Mouse (Mus musculus): Measurements from ENCODE around the gene Gemin7. TPM values are rescaled to one million over a fixed set of nuclear protein-coding genes. Genes with fewer than 3 reads are reported as not detected.
"Not testable (repeated sequence)": the region's sequence is repeated elsewhere in the genome, so short reads cannot be mapped to it uniquely, and the experiment has no call there.

Gene Gemin7
- polyA plus RNA-seq, 2 experiments, result 70.6 to 171 TPM

DNA sequence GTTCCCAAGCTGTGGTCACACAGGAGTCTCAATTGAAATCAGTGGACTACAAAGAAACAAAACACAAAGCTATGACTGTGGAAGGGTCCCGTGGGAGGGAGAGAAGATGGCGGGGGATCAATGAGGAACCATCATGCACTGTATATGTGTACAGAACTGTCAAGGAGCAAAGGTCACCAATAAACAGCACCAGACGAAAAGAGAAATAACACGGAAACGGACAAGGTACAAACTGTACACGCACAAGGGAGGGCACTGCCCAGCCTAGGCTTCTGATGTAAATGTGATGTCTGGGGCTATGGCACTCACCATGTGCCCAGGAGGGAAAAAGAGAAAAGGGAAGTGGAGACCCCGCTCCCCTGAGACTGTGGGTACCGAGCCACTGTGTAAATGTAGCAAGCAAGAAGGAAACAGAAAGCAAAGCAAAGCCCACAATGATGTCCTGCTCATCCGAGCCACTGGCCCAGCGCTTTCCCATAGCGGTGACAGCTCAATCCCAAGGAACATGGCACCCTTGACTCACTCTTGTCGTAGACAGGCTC lies 37.7 kb upstream of the Gemin7 start:
- Histone ChIP-seq H3K27me3 (ENCODE audit: control insufficient read depth, insufficient read depth, low read length) (no peaks in the 10 kb centered on the region), H3K9ac (ENCODE audit: low read depth, low read length, severe bottlenecking) (no peak overlapping the region), H3K4me3 (replicated peaks; ENCODE audit: low read length) (no peak overlapping the region), H3K9me3 (ENCODE audit: control insufficient read depth, low read length) (no peaks in the 10 kb centered on the region), H3K36me3 (ENCODE audit: control insufficient read depth, insufficient read depth, low read length) (peaks cover 5% of the 10 kb centered on the region), H3K4me1 (ENCODE audit: control insufficient read depth, insufficient read depth, low read length) (0 out of 2 replicates have a peak, but pooled peaks cover 2% of the 10 kb centered on the region), H3K27ac (replicated peaks; ENCODE audit: low read depth, low read length) (no peak overlapping the region), H3K4me2 (replicated peaks; ENCODE audit: low read depth, low read length, severe bottlenecking) (no peak overlapping the region)
- no peak for DNase-seq (ENCODE audit: low spot score)
- TF ChIP-seq POLR2A (IDR thresholded peaks at IDR 0.05; ENCODE audit: borderline replicate concordance, extremely low read depth, insufficient read depth, insufficient read length), result no peak
- ATAC-seq (ENCODE audit: low FRiP score, low read depth), result no peak
- WGBS, result 88% methylated on average over 12 of the region's 12 CpGs

DNA sequence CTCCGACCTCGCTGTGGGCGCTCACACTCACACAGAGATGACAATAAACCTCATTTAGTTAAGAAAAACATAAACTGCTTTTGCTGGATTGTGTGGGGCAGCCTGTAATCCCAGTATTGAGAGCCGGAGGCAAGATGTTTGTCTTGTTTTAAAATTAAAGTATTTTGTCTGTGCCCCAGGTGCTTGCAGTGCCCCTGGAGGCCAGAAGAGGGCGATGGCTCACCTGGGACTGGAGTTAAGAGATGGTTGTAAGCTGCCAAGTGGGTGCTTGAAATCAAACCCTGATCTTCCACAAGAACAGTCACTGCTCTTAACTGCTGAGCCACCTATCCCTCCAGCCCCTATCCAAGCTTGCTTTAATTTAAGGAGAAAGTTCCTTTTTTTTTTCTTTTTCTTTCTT lies 33.6 kb upstream of the Gemin7 start:
- DNase-seq (ENCODE audit: low spot score), result no peak
- no peaks in the 10 kb centered on the region for H3K27me3 ChIP-seq (ENCODE audit: control insufficient read depth, insufficient read depth, low read length)
- 74% methylated on average over 5 of the region's 5 CpGs for WGBS

DNA sequence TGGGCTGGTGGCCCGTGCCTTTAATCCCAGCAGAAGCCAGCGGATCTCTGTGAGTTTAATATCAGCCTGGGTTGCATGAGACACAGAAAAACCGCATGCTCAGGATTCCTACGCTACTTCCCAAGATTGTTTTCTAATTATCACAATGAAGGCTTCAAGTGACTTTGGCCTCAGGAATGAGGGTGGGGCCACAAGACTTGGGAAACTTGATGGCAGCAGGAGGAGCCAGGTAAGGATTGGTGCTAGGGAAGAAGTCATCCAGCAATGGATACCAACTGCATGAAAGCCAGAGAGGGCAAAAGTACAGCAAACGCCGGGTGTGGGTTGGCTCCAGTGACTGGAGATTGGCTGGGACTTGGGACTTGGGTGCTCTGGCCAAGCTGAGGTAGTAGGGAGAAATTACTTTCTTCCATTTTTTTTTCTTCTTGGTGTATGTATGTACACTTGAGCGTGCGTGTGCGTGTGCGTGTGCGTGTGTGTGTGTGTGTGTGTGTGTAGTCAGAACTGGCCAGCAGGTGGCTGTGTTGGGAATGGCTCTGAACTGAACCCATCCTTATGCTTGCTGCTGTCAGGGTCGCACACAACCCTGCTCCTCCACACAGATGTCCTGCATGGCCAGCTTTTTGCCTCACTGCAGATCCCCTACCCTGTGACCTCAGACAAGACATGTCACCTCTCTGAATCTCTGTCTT lies 32.4 kb upstream of the Gemin7 start:
- H3K9ac ChIP-seq (ENCODE audit: low read depth, low read length, severe bottlenecking), result no peak overlapping the region
- no peak for TF ChIP-seq POLR2A (IDR thresholded peaks at IDR 0.05; ENCODE audit: borderline replicate concordance, extremely low read depth, insufficient read depth, insufficient read length)
- no peaks in the 10 kb centered on the region for H3K9me3 ChIP-seq (ENCODE audit: control insufficient read depth, low read length)
- 89% methylated on average over 12 of the region's 12 CpGs for WGBS
- no peak overlapping the region for H3K4me3 ChIP-seq (replicated peaks; ENCODE audit: low read length)
- H3K27ac ChIP-seq (replicated peaks; ENCODE audit: low read depth, low read length), result no peak overlapping the region
- ATAC-seq (ENCODE audit: low FRiP score, low read depth) (no peak), DNase-seq (ENCODE audit: low spot score) (no peak)
- H3K27me3 ChIP-seq (ENCODE audit: control insufficient read depth, insufficient read depth, low read length), result no peaks in the 10 kb centered on the region
- H3K4me1 ChIP-seq (ENCODE audit: control insufficient read depth, insufficient read depth, low read length), result no peaks in the 10 kb centered on the region
- H3K4me2 ChIP-seq (replicated peaks; ENCODE audit: low read depth, low read length, severe bottlenecking), result no peak overlapping the region
- H3K36me3 ChIP-seq (ENCODE audit: control insufficient read depth, insufficient read depth, low read length), result peaks cover 4% of the 10 kb centered on the region

More for the DNA sequence above, 33.6 kb upstream of the Gemin7 start:
- no peak overlapping the region for H3K4me2 ChIP-seq (replicated peaks; ENCODE audit: low read depth, low read length, severe bottlenecking)
- TF ChIP-seq POLR2A (IDR thresholded peaks at IDR 0.05; ENCODE audit: borderline replicate concordance, extremely low read depth, insufficient read depth, insufficient read length), result no peak
- no peak overlapping the region for H3K9ac ChIP-seq (ENCODE audit: low read depth, low read length, severe bottlenecking)
- H3K27ac ChIP-seq (replicated peaks; ENCODE audit: low read depth, low read length), result no peak overlapping the region
- H3K9me3 ChIP-seq (ENCODE audit: control insufficient read depth, low read length), result no peaks in the 10 kb centered on the region
- no peak overlapping the region for H3K4me3 ChIP-seq (replicated peaks; ENCODE audit: low read length)
- peaks cover 4% of the 10 kb centered on the region for H3K36me3 ChIP-seq (ENCODE audit: control insufficient read depth, insufficient read depth, low read length)
- no peaks in the 10 kb centered on the region for H3K4me1 ChIP-seq (ENCODE audit: control insufficient read depth, insufficient read depth, low read length)
- no peak for ATAC-seq (ENCODE audit: low FRiP score, low read depth)

DNA sequence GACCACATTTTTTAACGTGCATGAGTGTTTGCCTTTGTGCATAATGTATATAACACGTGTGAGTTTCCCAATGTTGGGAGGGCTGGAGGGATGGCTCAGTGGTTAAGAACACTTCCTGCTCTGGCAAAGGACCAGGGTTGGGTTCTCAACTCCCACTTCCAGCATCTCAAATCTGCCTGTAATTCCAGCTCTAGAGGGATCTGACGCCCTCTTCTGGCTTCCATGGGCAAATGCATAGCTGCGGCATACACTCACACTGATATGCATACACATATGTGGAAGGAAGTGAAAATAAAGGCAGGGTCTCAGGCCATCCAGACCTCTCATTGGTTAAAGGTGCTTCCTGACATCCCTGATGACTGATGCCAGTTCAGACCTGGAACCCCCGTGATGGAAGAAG lies 29.9 kb upstream of the Gemin7 start:
- TF ChIP-seq POLR2A (IDR thresholded peaks at IDR 0.05; ENCODE audit: borderline replicate concordance, extremely low read depth, insufficient read depth, insufficient read length), result no peak

DNA sequence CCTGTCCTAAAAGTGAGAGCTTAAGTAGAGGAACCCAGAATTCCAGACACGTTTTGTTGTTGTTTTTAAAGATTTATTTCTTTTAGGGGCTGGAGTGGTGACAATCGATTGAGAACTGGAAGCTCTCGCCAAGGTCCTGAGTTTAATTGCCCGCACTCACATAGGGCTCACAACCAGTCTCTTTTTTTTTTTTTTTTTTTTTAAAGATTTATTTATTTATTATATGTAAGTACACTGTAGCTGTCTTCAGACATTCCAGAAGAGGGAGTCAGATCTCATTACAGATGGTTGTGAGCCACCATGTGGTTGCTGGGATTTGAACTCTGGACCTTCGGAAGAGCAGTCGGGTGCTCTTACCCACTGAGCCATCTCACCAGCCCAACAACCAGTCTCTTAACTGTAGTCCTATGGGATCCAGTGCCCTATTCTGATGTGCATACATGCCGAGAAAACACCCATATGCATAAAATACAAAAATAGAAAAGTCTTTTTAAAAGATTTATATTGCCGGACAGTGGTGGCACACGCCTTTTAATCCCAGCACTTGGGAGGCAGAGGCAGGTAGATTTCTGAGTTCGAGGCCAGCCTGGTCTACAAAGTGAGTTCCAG lies 27.3 kb upstream of the Gemin7 start:
- peak overlapping the region; percentile 59; the same call in 1 of the 2 replicates for H3K27ac ChIP-seq (replicated peaks; ENCODE audit: low read depth, low read length)
- peaks cover 31% of the 10 kb centered on the region for H3K36me3 ChIP-seq (ENCODE audit: control insufficient read depth, insufficient read depth, low read length)
- peaks cover 12% of the 10 kb centered on the region; the same call in 1 of the 2 replicates for H3K4me1 ChIP-seq (ENCODE audit: control insufficient read depth, insufficient read depth, low read length)
- H3K4me2 ChIP-seq (replicated peaks; ENCODE audit: low read depth, low read length, severe bottlenecking), result peak overlapping the region; percentile 73; the same call in 1 of the 2 replicates
- WGBS, result 56% methylated on average over 10 of the region's 10 CpGs
- peak overlapping the region; percentile 92 for H3K4me3 ChIP-seq (replicated peaks; ENCODE audit: low read length)
- not testable (repeated sequence) for ATAC-seq (ENCODE audit: low FRiP score, low read depth); H3K27me3 ChIP-seq (ENCODE audit: control insufficient read depth, insufficient read depth, low read length); H3K9me3 ChIP-seq (ENCODE audit: control insufficient read depth, low read length); DNase-seq (ENCODE audit: low spot score)
- 0 out of 2 replicates have a peak overlapping the region, but pooled peaks have one; percentile 95 for H3K9ac ChIP-seq (ENCODE audit: low read depth, low read length, severe bottlenecking)

More for the DNA sequence above, 29.9 kb upstream of the Gemin7 start:
- Histone ChIP-seq H3K9me3 (ENCODE audit: control insufficient read depth, low read length) (no peaks in the 10 kb centered on the region), H3K4me3 (replicated peaks; ENCODE audit: low read length) (no peak overlapping the region), H3K4me2 (replicated peaks; ENCODE audit: low read depth, low read length, severe bottlenecking) (no peak overlapping the region), H3K36me3 (ENCODE audit: control insufficient read depth, insufficient read depth, low read length) (peaks cover 9% of the 10 kb centered on the region), H3K27me3 (ENCODE audit: control insufficient read depth, insufficient read depth, low read length) (no peaks in the 10 kb centered on the region), H3K27ac (replicated peaks; ENCODE audit: low read depth, low read length) (no peak overlapping the region), H3K9ac (ENCODE audit: low read depth, low read length, severe bottlenecking) (no peak overlapping the region), H3K4me1 (ENCODE audit: control insufficient read depth, insufficient read depth, low read length) (peaks cover 12% of the 10 kb centered on the region; the same call in 1 of the 2 replicates)
- no peak for DNase-seq (ENCODE audit: low spot score)
- WGBS, result 89% methylated on average over 5 of the region's 5 CpGs
- no peak for ATAC-seq (ENCODE audit: low FRiP score, low read depth)

All from limb, embryonic 14.5 days (tissue).